Mouse (Mus musculus) neural tube, embryonic 15.5 days (tissue): ENCODE results near the gene Pdcd6. TPM values are rescaled to one million over a fixed set of nuclear protein-coding genes. Genes with fewer than 3 reads are reported as not detected.

Experiments used
- ATAC-seq: fragments of 200-750 bp; cut with Nextera tagmentation; 2 replicates; pipeline ENCODE4 v1.8.0; 2017; ENCODE audit warnings: mild to moderate bottlenecking, moderate TSS enrichment, moderate library complexity; ENCODE audit not compliant: low FRiP score
- H3K27ac ChIP-seq: fragments of 300-500 bp; sonication (generic); replicated peaks from 2 replicates; pipeline ENCODE4 v1.5.1; 2015; ENCODE audit warnings: mild to moderate bottlenecking, inconsistent platforms
- H3K27me3 ChIP-seq: fragments of 300-500 bp; sonication (generic); replicated peaks from 2 replicates; pipeline ENCODE4 v1.6.1; 2015; ENCODE audit warnings: inconsistent platforms
- H3K36me3 ChIP-seq: fragments of 300-500 bp; sonication (generic); 2 replicates; pipeline ENCODE4 v1.6.1; 2015; ENCODE audit warnings: inconsistent platforms
- H3K4me1 ChIP-seq: fragments of 300-500 bp; sonication (generic); 2 replicates; pipeline ENCODE4 v1.6.1; 2015; ENCODE audit warnings: inconsistent platforms
- H3K4me2 ChIP-seq: fragments of 300-500 bp; sonication (generic); 2 replicates; pipeline ENCODE4 v1.6.1; 2015; ENCODE audit warnings: inconsistent platforms, mild to moderate bottlenecking, moderate library complexity
- H3K4me3 ChIP-seq: fragments of 300-500 bp; sonication (generic); replicated peaks from 2 replicates; pipeline ENCODE4 v1.5.1; 2015; ENCODE audit warnings: mild to moderate bottlenecking, inconsistent platforms
- H3K9ac ChIP-seq: fragments of 300-500 bp; sonication (generic); replicated peaks from 2 replicates; pipeline ENCODE4 v1.6.1; 2015; ENCODE audit warnings: mild to moderate bottlenecking, inconsistent platforms
- H3K9me3 ChIP-seq: fragments of 300-500 bp; sonication (generic); replicated peaks from 2 replicates; pipeline ENCODE4 v1.6.1; 2016; ENCODE audit warnings: inconsistent platforms
- WGBS: fragments of 180-500 bp; shearing (Covaris S2); methylation state at CpG from one replicate; pipeline ENCODE4 v1.1.7; 2015; ENCODE audit warnings: mixed read lengths; 5-methylcytosine and 5-hydroxymethylcytosine counted together
- polyA plus RNA-seq: library from polyadenylated mRNA; unstranded; fragments of >200 nt; fragmentation: Nextera tagmentation; extraction: Ambion mirVana; gene quantifications from 2 replicates; pipeline ENCODE4 v1.2.1, GENCODE M21; 2015

The Pdcd6 gene
- polyA plus RNA-seq, 1 experiment from 2014 or later: 112 TPM

DNA sequence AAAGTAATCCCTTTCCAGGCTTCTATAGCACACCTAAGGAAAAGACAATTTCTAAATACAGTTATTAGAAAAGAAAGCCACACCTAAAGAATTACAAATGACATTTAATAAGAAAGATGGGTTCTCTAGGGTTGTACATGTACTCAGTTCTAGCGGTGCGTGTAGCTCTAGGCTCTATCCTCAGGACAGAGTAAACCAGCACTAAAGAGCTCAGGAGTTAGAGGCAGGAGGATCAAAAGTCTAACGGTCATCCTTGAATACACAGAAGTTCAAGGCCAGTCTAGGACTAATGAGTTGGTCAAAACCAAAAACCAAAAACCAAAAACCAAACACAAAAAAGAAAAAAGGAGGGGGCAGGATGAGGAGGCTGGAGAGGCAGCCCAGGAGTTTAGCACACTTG is 2.8 kb downstream of the Pdcd6 start:
- Histone ChIP-seq H3K36me3 (peaks cover 32% of the 10 kb centered on the region), H3K9ac (no peak overlapping the region), H3K27ac (no peak overlapping the region), H3K4me1 (peaks cover 20% of the 10 kb centered on the region), H3K9me3 (no peaks in the 10 kb centered on the region), H3K27me3 (no peaks in the 10 kb centered on the region), H3K4me3 (no peak overlapping the region), H3K4me2 (no peak overlapping the region)
- ATAC-seq: no peak
- 98% methylated on average over 3 of the region's 3 CpGs for WGBS

DNA sequence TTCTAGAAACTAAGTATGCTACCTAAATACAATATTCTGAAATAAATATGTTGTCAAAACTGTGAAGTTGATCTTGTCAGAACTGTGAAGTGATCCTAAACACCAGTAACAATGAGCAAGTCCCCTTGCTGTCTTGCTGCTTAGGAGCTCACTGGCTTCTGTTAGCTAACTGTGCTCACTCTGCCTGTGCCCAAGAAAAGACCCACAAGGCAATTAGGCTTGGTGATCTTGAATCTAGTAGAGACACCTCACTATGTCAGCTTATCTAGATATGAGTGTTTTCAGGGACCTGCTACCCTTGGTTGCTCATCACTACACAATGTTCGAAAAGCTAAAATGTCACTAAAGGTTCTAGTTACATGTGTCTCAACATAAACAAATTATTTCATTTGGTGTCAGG is 11.6 kb downstream of the Pdcd6 start:
- peaks cover 87% of the 10 kb centered on the region for H3K36me3 ChIP-seq
- H3K4me2 ChIP-seq: no peak overlapping the region
- no peaks in the 10 kb centered on the region for H3K27me3 ChIP-seq
- ATAC-seq: no peak
- no peaks in the 10 kb centered on the region for H3K9me3 ChIP-seq
- no peak overlapping the region for H3K4me3 ChIP-seq
- no peak overlapping the region for H3K9ac ChIP-seq
- 98% methylated on average over 1 of the region's 1 CpGs for WGBS
- H3K27ac ChIP-seq: no peak overlapping the region
- H3K4me1 ChIP-seq: no peaks in the 10 kb centered on the region

DNA sequence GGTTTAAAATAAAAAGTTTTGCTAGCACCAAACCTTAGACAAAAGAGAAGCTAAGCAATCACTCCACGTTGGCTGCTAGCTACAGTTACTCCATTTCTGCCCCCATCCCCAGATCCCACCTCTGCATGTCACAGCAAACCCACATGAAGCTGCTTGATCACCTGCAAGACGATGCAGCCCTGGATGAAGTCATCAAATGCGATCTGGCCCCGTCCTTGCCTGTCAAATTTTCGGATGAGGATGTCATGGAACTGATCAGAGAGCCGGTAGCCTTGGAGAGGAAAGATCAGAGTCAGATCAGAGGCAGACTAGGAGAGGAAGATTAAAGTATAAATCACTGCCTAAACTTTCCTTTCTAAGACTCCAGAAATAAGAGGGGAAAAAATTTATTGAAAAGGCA is 12.0 kb downstream of the Pdcd6 start:
- H3K9me3 ChIP-seq: no peaks in the 10 kb centered on the region
- H3K4me2 ChIP-seq: no peak overlapping the region
- no peak overlapping the region for H3K9ac ChIP-seq
- H3K4me1 ChIP-seq: no peaks in the 10 kb centered on the region
- H3K27me3 ChIP-seq: no peaks in the 10 kb centered on the region
- WGBS: 92% methylated on average over 6 of the region's 6 CpGs
- no peak overlapping the region for H3K4me3 ChIP-seq
- ATAC-seq: no peak
- no peak overlapping the region for H3K27ac ChIP-seq
- H3K36me3 ChIP-seq: peaks cover 83% of the 10 kb centered on the region

DNA sequence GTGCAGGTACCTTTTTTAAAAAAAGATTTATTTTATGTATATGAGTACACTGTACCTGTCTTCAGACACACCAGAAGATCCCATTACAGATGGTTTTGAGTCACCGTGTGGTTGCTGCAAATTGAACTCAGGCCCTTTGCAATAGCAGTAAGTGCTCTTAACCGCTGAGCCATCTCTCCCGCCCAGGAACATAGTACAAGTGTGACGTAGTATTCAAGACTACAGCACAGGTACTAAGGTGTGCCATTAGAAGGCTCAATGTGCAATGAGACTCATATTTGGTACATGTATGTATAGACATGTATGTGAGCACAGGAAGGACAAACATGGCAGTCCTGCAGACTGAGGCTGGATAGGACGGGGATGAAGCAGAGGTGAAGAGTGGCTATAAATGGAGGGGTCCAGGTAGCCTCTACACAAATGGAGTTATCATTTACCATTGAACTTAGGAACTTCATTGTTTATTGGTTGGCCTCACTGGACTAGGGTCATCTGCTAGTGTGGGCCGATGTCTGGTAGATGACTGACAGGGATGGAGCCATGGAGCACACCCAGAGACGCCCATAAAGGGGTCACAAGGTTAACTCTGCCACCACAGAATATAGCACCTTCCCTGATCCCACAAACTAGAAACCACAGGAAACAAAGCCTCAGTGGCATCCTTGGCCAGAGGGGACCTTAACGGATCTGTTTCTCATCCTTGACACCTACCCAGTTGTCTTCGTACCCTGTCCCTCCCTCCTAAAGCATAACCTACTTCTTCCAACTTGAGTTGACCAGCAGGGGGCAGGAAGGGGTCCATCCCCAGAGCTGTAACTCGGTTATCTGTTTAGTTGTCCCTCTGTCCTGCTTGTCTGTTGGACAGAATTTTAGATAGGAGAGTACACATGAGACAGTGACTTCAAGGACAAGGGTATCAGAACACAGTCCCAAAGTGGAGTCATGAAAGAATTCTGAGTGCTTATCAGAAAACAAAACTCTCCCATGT is 15.0 kb downstream of the Pdcd6 start:
- H3K27me3 ChIP-seq: no peaks in the 10 kb centered on the region
- peaks cover 57% of the 10 kb centered on the region for H3K36me3 ChIP-seq
- no peak overlapping the region for H3K4me3 ChIP-seq
- no peak for ATAC-seq
- H3K4me2 ChIP-seq: no peak overlapping the region
- H3K4me1 ChIP-seq: no peaks in the 10 kb centered on the region
- H3K9me3 ChIP-seq: no peaks in the 10 kb centered on the region
- WGBS: 87% methylated on average over 10 of the region's 10 CpGs
- no peak overlapping the region for H3K9ac ChIP-seq
- no peak overlapping the region for H3K27ac ChIP-seq

DNA sequence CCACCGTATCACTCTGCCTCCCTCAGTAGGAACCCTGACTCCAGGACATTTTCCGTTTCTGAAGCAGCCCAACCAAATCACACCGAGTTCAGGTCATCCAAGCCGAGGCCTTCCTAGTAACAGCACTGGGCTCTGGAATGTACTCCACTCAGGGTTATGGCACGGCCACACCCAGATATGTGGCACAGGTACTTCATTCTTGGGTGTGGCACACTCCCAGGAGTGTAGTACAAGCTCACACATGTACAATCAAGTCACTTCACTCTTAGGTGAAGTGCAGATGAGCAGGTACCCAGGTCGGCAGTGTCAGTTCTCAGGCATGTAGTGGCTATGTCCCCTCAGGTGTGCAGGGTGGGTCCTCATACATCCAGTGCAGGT is 15.8 kb downstream of the Pdcd6 start:
- WGBS: 80% methylated on average over 6 of the region's 6 CpGs
- Histone ChIP-seq H3K27me3 (no peaks in the 10 kb centered on the region), H3K27ac (no peak overlapping the region), H3K9ac (no peak overlapping the region), H3K4me1 (no peaks in the 10 kb centered on the region), H3K4me3 (no peak overlapping the region), H3K36me3 (peaks cover 51% of the 10 kb centered on the region), H3K9me3 (no peaks in the 10 kb centered on the region), H3K4me2 (no peak overlapping the region)
- ATAC-seq: peak; percentile 42; the same call in 1 of the 2 replicates

DNA sequence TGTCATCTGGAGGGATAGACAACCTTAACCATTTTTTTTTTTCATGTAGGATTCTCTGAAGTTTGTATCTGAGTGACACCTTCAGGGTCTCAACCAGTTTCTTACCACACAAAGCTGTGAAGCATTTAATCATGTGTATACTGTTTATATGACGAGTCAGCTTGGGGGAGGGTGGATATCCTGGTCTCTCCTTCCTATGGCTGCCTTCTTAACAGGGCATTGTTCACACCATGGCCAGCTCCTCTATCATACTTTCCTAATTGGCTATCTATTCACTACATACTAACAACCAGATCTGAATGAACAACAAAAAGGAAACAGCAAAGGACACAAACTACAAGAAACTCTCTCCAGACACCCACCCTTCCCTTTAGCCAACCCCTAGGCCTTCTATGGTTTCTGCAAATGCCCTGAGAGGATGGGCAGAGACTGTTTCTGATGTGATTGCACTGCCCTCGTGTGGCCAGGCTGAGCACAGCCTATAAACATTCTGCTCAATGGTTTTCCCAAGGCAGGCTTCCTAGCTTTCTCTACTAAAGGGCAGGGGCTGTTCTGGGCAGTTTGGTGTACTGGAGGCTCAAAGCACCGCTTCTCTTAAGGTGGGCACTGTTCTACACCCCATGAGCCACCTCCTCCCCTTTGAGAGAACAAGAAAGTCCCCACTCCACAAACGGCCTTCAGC is 16.3 kb downstream of the Pdcd6 start:
- peak; percentile 91 for ATAC-seq
- Histone ChIP-seq H3K36me3 (peaks cover 45% of the 10 kb centered on the region), H3K27me3 (no peaks in the 10 kb centered on the region), H3K9ac (no peak overlapping the region), H3K9me3 (no peaks in the 10 kb centered on the region), H3K4me2 (no peak overlapping the region), H3K4me1 (no peaks in the 10 kb centered on the region), H3K4me3 (no peak overlapping the region), H3K27ac (no peak overlapping the region)
- 47% methylated on average over 4 of the region's 4 CpGs for WGBS

DNA sequence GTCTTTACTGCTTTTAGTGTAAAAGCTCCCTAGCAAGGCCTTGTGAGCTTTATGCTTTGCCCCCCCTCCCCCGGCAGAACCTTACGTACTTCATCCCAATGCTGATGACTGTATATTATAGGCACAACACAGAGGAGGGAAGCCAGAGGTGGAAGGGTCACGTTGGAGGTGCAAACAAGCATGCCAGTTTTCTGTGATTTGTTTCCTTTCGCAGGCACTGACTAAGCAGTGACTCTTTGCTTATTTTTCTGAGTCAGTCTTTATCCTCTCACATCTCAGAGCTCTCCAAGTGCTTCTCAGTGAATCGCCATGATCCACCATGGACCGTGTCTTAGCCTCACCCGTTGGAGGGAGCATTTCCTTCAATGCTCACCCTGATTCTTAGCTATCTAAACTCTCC is 21.0 kb downstream of the Pdcd6 start:
- H3K4me1 ChIP-seq: peaks cover 6% of the 10 kb centered on the region; the same call in 1 of the 2 replicates
- no peak overlapping the region for H3K4me2 ChIP-seq
- WGBS: 85% methylated on average over 7 of the region's 7 CpGs
- no peak overlapping the region for H3K27ac ChIP-seq
- H3K9me3 ChIP-seq: no peaks in the 10 kb centered on the region
- no peaks in the 10 kb centered on the region for H3K36me3 ChIP-seq
- no peak for ATAC-seq
- peaks cover 14% of the 10 kb centered on the region for H3K27me3 ChIP-seq
- H3K4me3 ChIP-seq: no peak overlapping the region
- no peak overlapping the region for H3K9ac ChIP-seq

DNA sequence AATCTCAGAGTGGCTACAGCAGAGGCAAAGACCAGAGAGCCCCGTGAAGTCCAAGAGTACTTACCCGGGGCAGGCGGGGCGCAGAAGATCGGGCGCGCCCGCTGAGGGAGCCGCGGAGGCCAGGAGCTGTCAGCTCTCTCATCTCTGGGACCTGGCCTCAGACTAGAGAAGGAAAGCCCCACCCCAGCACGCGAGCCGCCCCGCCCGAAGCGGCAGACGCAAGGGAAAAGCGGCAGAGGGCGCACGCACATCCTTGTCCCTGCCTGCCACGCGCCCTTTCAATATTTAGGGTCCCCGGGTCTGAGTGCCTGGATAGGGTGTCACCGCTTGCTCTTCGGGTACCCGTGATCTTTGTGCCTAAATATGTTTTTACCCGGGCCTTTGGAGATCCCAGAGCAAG is 25.2 kb downstream of the Pdcd6 start, which contains the start of gene Ahrr:
Gene Ahrr, minus strand, starts transcription at position 165 of the 400 bp plus-strand sequence.
- no peaks in the 10 kb centered on the region for H3K9me3 ChIP-seq
- no peaks in the 10 kb centered on the region for H3K36me3 ChIP-seq
- peaks cover 6% of the 10 kb centered on the region; the same call in 1 of the 2 replicates for H3K4me1 ChIP-seq
- peaks cover 20% of the 10 kb centered on the region for H3K27me3 ChIP-seq
- H3K4me2 ChIP-seq: peak within 1 kb of the TSS; percentile 62
- no peak within 1 kb of the TSS for H3K27ac ChIP-seq
- H3K4me3 ChIP-seq: peak within 1 kb of the TSS; percentile 26
- under 1% methylated on average over 27 of the region's 27 CpGs for WGBS
- ATAC-seq: no peak
- H3K9ac ChIP-seq: 0 out of 2 replicates have a peak within 1 kb of the TSS, but pooled peaks have one; percentile 6

DNA sequence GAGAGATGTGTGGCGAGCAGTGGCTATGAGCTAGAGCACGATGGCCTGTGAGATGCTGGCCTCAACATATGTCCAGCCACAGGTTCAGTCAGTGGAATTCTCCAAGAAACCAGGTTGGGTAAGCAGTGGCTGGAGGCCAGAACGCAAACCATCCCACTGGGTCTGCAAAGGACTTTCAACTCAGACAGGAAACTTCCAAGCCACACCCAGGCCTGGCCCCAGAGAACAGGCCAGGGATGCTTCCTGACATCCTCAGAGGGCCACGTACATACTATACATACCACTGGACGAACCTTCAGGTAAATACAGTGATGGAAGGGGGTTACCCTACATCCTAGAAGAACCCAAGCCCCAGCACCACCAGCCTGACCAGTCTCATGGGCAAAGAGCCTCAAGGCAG is 27.7 kb downstream of the Pdcd6 start:
- Histone ChIP-seq H3K36me3 (no peaks in the 10 kb centered on the region), H3K27me3 (peaks cover 20% of the 10 kb centered on the region), H3K27ac (no peak overlapping the region), H3K4me1 (peaks cover 6% of the 10 kb centered on the region; the same call in 1 of the 2 replicates), H3K9ac (no peak overlapping the region), H3K4me2 (no peak overlapping the region), H3K4me3 (no peak overlapping the region), H3K9me3 (no peaks in the 10 kb centered on the region)
- no peak for ATAC-seq
- WGBS: 92% methylated on average over 5 of the region's 5 CpGs

DNA sequence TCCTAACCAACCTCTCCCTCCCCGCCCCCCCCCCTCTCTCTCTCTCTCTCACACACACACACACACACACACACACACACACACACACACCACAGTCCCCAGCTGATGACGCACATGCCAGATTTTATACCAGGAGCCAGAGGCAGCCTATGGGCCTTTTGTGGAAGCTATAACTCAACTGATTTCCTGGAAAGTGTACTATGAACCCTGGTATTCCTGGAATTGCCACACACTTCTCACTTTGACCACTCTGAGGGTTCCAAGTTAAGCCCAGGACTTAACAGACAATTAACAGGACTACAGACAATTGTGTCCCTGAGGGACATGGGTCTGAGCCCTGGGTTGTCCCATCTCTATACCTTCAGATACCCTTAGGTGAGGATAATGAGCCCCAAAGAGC is 35.1 kb downstream of the Pdcd6 start:
- no peak overlapping the region for H3K4me2 ChIP-seq
- no peaks in the 10 kb centered on the region for H3K9me3 ChIP-seq
- H3K27me3 ChIP-seq: no peaks in the 10 kb centered on the region
- no peaks in the 10 kb centered on the region for H3K36me3 ChIP-seq
- WGBS: 56% methylated on average over 2 of the region's 2 CpGs
- no peaks in the 10 kb centered on the region for H3K4me1 ChIP-seq
- no peak overlapping the region for H3K4me3 ChIP-seq
- H3K27ac ChIP-seq: no peak overlapping the region
- no peak overlapping the region for H3K9ac ChIP-seq
- no peak for ATAC-seq

DNA sequence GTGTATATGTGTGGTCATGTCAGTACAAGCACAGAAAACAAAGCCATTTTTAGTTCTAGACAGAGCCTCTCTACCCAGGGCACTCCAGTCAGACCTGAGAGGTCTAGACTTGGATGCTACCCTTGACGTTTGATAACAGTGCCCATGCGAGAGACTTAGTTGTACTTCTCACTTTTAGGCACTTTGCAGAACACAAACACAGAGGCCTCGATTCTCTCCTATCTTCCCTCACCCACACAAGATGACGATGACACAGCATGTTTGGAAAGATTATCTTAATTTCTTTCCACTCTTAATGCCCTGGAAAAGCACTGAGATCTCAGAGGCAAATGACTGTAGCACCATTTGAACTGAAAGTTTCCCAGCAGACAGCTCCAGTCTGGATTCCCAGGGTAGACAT is 41.7 kb downstream of the Pdcd6 start:
- WGBS: 86% methylated on average over 4 of the region's 4 CpGs
- no peaks in the 10 kb centered on the region for H3K36me3 ChIP-seq

More for the DNA sequence above, 41.7 kb downstream of the Pdcd6 start:
- Histone ChIP-seq H3K27me3 (no peaks in the 10 kb centered on the region), H3K4me1 (no peaks in the 10 kb centered on the region), H3K4me2 (no peak overlapping the region), H3K27ac (no peak overlapping the region), H3K4me3 (no peak overlapping the region), H3K9ac (no peak overlapping the region), H3K9me3 (no peaks in the 10 kb centered on the region)
- ATAC-seq: no peak
